Mouse (Mus musculus) kidney, embryonic 16.5 days (tissue): ENCODE results near the gene Hdac1. TPM values are rescaled to one million over a fixed set of nuclear protein-coding genes. Genes with fewer than 3 reads are reported as not detected.

ENCODE experiments used
- ATAC-seq: fragments of 200-750 bp; cut with Nextera tagmentation; 2 replicates; pipeline ENCODE4 v1.8.0; 2017; ENCODE audit warnings: moderate TSS enrichment; ENCODE audit not compliant: low FRiP score, low TSS enrichment
- H3K27ac ChIP-seq: fragments of 300-500 bp; sonication (generic); 2 replicates; pipeline ENCODE4 v1.5.1; 2014; ENCODE audit warnings: low read length
- H3K27me3 ChIP-seq: fragments of 300-500 bp; sonication (generic); 2 replicates; pipeline ENCODE4 v1.6.1; 2014; ENCODE audit warnings: low read length, control low read depth, mixed read lengths; ENCODE audit not compliant: insufficient read depth
- H3K36me3 ChIP-seq: fragments of 300-500 bp; sonication (generic); 2 replicates; pipeline ENCODE4 v1.6.1; 2014; ENCODE audit warnings: low read length, control low read depth, mixed read lengths; ENCODE audit not compliant: insufficient read depth
- H3K4me1 ChIP-seq: fragments of 300-500 bp; sonication (generic); 2 replicates; pipeline ENCODE4 v1.6.1; 2014; ENCODE audit warnings: low read length, control low read depth, mixed read lengths; ENCODE audit not compliant: insufficient read depth
- H3K4me2 ChIP-seq: fragments of 300-500 bp; sonication (generic); replicated peaks from 2 replicates; pipeline ENCODE4 v1.6.1; 2014; ENCODE audit warnings: low read depth, low read length
- H3K4me3 ChIP-seq: fragments of 300-500 bp; sonication (generic); 2 replicates; pipeline ENCODE4 v1.5.1; 2014; ENCODE audit warnings: mild to moderate bottlenecking, low read length
- H3K9ac ChIP-seq: fragments of 300-500 bp; sonication (generic); replicated peaks from 2 replicates; pipeline ENCODE4 v1.6.1; 2014; ENCODE audit warnings: low read length
- H3K9me3 ChIP-seq: fragments of 300-500 bp; sonication (generic); 2 replicates; pipeline ENCODE4 v1.6.1; 2016; ENCODE audit warnings: low read length, control low read depth
- WGBS: fragments of 180-500 bp; shearing (Covaris S2); extraction: QIAGEN DNeasy Blood & Tissue Kit; methylation state at CpG from one replicate; pipeline ENCODE4 v1.1.7; 2014; 5-methylcytosine and 5-hydroxymethylcytosine counted together
- microRNA-seq: library from miRNA; unstranded; fragments of <30 nt; microRNA quantifications from one replicate; pipeline ENCODE4, GENCODE M21; 2016
- polyA plus RNA-seq: library from polyadenylated mRNA; unstranded; fragments of >200 nt; fragmentation: Nextera tagmentation; extraction: Ambion mirVana; gene quantifications from 2 replicates; pipeline ENCODE4 v1.2.1, GENCODE M21; 2015

Gene Hdac1
- polyA plus RNA-seq, 1 experiment from 2014 or later: 304 TPM

DNA sequence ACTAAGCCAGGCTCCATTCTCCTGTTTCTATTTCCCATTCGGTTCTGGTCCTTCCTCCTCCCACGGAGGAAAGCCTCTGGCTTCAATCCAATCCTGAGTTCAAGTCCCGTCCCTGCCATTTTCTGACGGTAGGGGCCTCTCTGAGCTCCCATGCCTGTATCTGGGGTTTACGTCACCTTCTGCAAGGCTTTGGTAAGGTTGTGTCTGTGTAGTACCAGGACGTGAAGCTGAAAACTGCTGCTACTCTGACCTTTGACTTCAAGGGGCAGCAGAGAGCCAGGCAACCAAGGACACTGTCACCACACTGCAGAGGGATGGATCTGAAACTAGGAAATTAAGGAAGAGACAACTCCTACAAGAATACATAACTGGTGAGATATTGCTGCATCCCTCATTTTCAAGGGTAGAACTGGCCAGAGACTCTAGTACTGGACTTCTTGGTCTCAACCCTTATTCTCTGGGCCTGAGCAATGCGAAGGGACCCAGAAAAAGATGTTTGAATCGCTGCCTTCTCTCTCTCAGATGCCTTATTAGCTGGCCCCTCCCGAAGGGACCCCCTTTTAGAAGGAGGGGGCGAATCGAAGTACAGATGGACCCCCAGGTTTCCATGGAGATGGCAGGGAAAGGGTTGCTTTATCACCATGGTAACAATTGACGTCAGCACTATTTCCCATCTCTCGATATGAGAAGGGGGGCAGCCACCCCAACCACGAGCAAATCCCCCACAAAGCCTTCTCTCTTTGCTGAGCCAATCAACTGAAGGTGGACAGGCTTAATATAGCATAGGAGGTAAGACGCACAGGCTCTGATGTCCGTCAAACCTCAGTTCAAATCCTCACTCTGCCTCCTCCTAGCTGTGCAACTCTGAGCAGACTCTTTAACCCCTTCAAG is 46.6 kb downstream of the Hdac1 start:
- Histone ChIP-seq H3K4me1 (peaks cover 30% of the 10 kb centered on the region), H3K36me3 (no peaks in the 10 kb centered on the region), H3K4me2 (0 out of 2 replicates have a peak overlapping the region, but pooled peaks have one; percentile 16), H3K27me3 (no peaks in the 10 kb centered on the region), H3K4me3 (no peak overlapping the region), H3K9ac (0 out of 2 replicates have a peak overlapping the region, but pooled peaks have one; percentile 1), H3K9me3 (no peaks in the 10 kb centered on the region), H3K27ac (peak overlapping the region; percentile 87)
- no peak for ATAC-seq
- WGBS: 39% methylated on average over 16 of the region's 16 CpGs

DNA sequence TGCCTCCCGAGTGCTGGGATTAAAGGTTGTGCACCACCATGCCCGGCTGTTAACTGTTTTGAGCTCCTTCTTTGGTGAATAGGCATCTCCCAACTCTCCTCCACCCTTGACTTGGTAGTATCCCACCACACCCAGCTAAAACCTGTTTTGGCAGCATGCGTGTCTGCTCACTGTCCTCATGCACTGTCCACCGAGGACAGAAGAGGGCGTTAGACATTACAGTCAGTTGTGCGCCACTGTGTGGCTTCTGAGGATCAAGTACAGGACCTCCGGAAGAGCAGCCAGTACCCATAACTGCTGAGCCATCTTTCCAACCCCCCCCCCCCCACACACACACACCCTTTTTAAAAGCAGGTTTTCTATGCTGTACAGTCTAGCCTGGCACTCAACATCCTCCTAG is 47.8 kb downstream of the Hdac1 start:
- no peak for ATAC-seq
- H3K27me3 ChIP-seq: no peaks in the 10 kb centered on the region
- 65% methylated on average over 7 of the region's 7 CpGs for WGBS
- H3K9ac ChIP-seq: no peak overlapping the region
- H3K27ac ChIP-seq: no peak overlapping the region
- peaks cover 31% of the 10 kb centered on the region for H3K4me1 ChIP-seq
- no peak overlapping the region for H3K4me3 ChIP-seq
- H3K9me3 ChIP-seq: no peaks in the 10 kb centered on the region
- H3K36me3 ChIP-seq: no peaks in the 10 kb centered on the region
- H3K4me2 ChIP-seq: no peak overlapping the region

DNA sequence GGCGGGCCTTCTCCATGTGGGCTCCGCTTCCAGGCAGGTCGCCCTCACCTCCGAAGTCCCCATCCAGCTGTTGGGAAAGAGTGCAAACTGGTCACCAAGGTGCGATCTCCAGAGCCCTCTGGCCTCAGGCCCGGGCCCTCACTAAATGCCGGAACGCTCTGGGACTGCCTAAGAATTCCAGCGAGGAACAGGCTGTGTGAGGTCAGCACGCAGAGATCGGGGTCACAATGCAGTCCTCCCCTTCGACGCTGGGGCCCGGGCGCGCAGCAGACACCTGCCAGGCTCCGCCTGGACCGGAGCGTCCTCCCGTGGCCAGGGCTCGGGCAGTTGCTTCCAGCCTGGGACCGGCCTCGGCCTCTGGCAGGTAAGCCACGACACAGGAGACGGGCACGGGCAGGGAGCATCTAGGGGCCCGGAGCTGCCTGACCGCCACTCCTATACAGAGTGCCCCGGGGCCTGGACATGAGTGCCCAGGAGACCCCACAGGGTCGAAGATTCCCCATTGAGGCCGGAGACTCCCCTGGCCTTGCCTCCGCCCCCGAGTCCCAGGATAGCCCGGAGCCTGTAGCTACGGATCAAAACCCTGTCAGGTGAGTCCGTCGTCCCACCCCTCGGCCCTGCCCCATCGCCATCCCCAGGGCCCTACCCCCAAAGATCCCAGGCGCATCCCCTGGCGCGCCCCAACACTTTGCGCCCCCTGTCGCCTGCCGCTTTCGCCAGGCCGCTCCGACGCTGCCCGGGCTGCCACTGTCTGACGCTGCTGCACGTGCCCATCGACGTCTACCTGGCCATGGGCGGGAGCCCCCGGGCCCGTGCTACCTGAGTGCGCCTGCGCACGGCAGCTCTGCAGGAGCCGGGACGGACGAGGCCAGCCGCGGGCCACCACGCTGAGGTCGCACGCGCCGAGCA is 51.3 kb downstream of the Hdac1 start, which contains the start of the genes Tssk3 and Fam229a:
Gene Tssk3 (minus strand): TSS at position 51 of the 909 bp plus-strand sequence.
Gene Fam229a (plus strand): TSS at position 219 of the 909 bp plus-strand sequence.
- H3K27ac ChIP-seq: no peak within 1 kb of the TSS
- 3% methylated on average over 70 of the region's 70 CpGs for WGBS
- H3K9me3 ChIP-seq: no peaks in the 10 kb centered on the region
- peaks cover 30% of the 10 kb centered on the region for H3K36me3 ChIP-seq
- peak within 1 kb of the TSS; percentile 57 for H3K4me2 ChIP-seq
- H3K9ac ChIP-seq: peak within 1 kb of the TSS; percentile 27; the same call in 1 of the 2 replicates
- peak; percentile 69 for ATAC-seq
- H3K27me3 ChIP-seq: no peaks in the 10 kb centered on the region
- peak within 1 kb of the TSS; percentile 35 for H3K4me3 ChIP-seq
- peaks cover 10% of the 10 kb centered on the region for H3K4me1 ChIP-seq

DNA sequence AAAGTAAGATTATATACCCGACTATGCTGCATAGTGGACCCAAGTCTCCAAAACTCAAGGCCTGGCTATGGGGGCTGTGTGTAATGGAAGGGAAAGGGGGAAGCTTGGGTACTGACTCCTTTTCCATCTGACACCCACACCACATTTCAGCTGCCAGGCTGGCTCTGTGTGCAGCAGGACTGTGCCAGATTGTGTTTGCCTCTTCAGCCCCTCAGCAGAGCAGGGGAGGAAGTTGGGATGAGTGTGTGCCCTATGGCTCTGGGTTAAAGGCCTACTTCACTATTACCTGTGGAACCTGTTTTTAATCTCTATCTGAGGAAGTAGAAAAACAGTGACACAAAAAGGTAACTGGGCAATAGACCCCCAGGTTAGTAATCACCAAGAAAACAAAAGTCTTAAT is 61.4 kb downstream of the Hdac1 start:
- H3K4me1 ChIP-seq: no peaks in the 10 kb centered on the region
- no peaks in the 10 kb centered on the region for H3K9me3 ChIP-seq
- no peak for ATAC-seq
- H3K9ac ChIP-seq: no peak overlapping the region
- H3K36me3 ChIP-seq: peaks cover 48% of the 10 kb centered on the region
- H3K4me2 ChIP-seq: no peak overlapping the region
- H3K27me3 ChIP-seq: no peaks in the 10 kb centered on the region
- no peak overlapping the region for H3K27ac ChIP-seq
- H3K4me3 ChIP-seq: no peak overlapping the region
- WGBS: 100% methylated on average over 1 of the region's 1 CpGs

DNA sequence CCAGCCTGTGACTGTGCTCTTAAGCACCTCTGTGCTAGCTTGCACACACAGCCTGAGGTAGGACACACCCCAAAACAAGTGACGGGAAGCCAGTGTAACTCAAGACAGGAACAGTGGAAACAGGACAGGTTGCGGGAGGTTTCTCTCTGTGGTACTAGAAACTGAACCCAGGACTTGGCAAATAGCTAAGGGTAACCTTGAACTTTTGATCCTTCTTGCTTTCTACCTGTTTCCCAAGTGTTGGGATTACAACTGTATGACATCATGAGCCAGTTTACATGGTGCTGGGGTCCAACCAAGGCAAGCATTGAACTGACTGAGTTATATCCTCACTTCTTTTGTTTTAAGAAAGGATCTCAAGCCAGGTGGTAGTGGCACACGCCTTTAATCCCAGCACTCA is 62.6 kb downstream of the Hdac1 start:
- no peak overlapping the region for H3K4me2 ChIP-seq
- H3K4me3 ChIP-seq: no peak overlapping the region
- ATAC-seq: no peak
- H3K4me1 ChIP-seq: no peaks in the 10 kb centered on the region
- WGBS: 82% methylated on average over 3 of the region's 3 CpGs
- H3K9ac ChIP-seq: no peak overlapping the region
- H3K36me3 ChIP-seq: peaks cover 46% of the 10 kb centered on the region
- no peaks in the 10 kb centered on the region for H3K27me3 ChIP-seq
- no peaks in the 10 kb centered on the region for H3K9me3 ChIP-seq
- no peak overlapping the region for H3K27ac ChIP-seq

DNA sequence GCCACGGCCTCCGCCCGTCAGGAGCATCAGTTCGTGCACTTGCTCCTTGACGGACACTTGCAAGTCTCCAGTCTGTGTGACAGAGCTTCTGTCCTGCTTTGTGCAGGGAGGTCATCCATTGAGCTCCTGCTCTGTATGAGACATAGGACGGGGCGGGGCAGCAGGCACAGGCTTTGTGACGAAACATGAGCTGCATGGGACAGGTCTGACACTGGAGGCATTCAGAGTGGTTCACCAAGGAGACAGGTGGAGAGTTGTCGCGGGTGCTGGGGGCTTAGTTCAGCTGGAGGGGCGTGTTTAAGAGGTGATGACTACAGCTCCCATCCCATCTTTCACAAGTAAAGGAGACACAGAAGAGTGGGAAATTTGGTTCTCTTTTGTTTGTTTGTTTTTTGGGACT is 66.5 kb downstream of the Hdac1 start:
- H3K36me3 ChIP-seq: peaks cover 58% of the 10 kb centered on the region
- no peaks in the 10 kb centered on the region for H3K9me3 ChIP-seq
- H3K4me1 ChIP-seq: no peaks in the 10 kb centered on the region
- WGBS: 89% methylated on average over 11 of the region's 11 CpGs
- H3K9ac ChIP-seq: no peak overlapping the region
- H3K4me2 ChIP-seq: no peak overlapping the region
- ATAC-seq: no peak
- no peak overlapping the region for H3K27ac ChIP-seq
- H3K4me3 ChIP-seq: no peak overlapping the region
- no peaks in the 10 kb centered on the region for H3K27me3 ChIP-seq

Small RNA genes within 50 kb of the gene (microRNA-seq; reads per million reads assigned to microRNA genes)
- not detected for gene Mir8119

Other genes starting within 250 kb of the Hdac1 start
- 383 and 405 TPM in 2 replicates for gene Rbbp4, start 207.3 kb downstream of the Hdac1 start, polyA plus RNA-seq
- 44.4 and 45.1 TPM in 2 replicates for gene Zbtb8os, start 207.0 kb downstream of the Hdac1 start, polyA plus RNA-seq
- gene Zbtb8a, start 164.6 kb downstream of the Hdac1 start, polyA plus RNA-seq: 17.2 and 18.4 TPM in 2 replicates
- 5.7 and 5.8 TPM in 2 replicates for gene Zbtb8b, start 101.9 kb downstream of the Hdac1 start, polyA plus RNA-seq
- 31.8 and 33.6 TPM in 2 replicates for gene Bsdc1, start 81.1 kb downstream of the Hdac1 start, polyA plus RNA-seq
- gene Tssk3, start 51.7 kb downstream of the Hdac1 start, polyA plus RNA-seq: not detected in 2 replicates
- gene Fam229a, start 51.5 kb downstream of the Hdac1 start, polyA plus RNA-seq: 0.35 TPM in 1 of 2 replicates, not detected in the other
- gene Marcksl1, start 29.1 kb downstream of the Hdac1 start, polyA plus RNA-seq: 761 and 859 TPM in 2 replicates
- gene Lck, start 30.9 kb upstream of the Hdac1 start, polyA plus RNA-seq: 10.8 and 13.0 TPM in 2 replicates
- 35.9 and 37.8 TPM in 2 replicates for gene Fam167b, start 35.8 kb upstream of the Hdac1 start, polyA plus RNA-seq
- 296 and 307 TPM in 2 replicates for gene Eif3i, start 57.9 kb upstream of the Hdac1 start, polyA plus RNA-seq
- gene Tmem234, start 58.0 kb upstream of the Hdac1 start, polyA plus RNA-seq: 216 and 221 TPM in 2 replicates
- 2.6 and 3.2 TPM in 2 replicates for gene Dcdc2b, start 71.5 kb upstream of the Hdac1 start, polyA plus RNA-seq
- gene Iqcc, start 76.4 kb upstream of the Hdac1 start, polyA plus RNA-seq: 34.8 and 38.2 TPM in 2 replicates
- gene Ccdc28b, start 81.2 kb upstream of the Hdac1 start, polyA plus RNA-seq: 64.1 and 71.7 TPM in 2 replicates
- 89.5 and 94.4 TPM in 2 replicates for gene Txlna, start 98.4 kb upstream of the Hdac1 start, polyA plus RNA-seq
- gene Kpna6, start 130.1 kb upstream of the Hdac1 start, polyA plus RNA-seq: 19.9 and 21.3 TPM in 2 replicates
- gene Tmem39b, start 154.1 kb upstream of the Hdac1 start, polyA plus RNA-seq: 20.6 and 21.7 TPM in 2 replicates
- gene Khdrbs1, start 199.6 kb upstream of the Hdac1 start, polyA plus RNA-seq: 92.1 and 105 TPM in 2 replicates